Mouse (Mus musculus) heart, adult 9 months (tissue): ENCODE data around the gene Myo15.
A peak's percentile ranks its signal among the peaks of the same experiment; 100 is the strongest.
"Not testable (repeated sequence)": the region's sequence is repeated elsewhere in the genome, so short reads cannot be mapped to it uniquely, and the experiment has no call there.

Experiments
- DNase-seq, 2 experiments: peaks; one replicate each; pipeline ENCODE4 v3.0.0; 2022; ENCODE audit warnings: low spot score in 2 of 2

The Myo15 gene

GRCm38 (mm10) chr11:60545433-60545832 lies 76.3 kb downstream of the Myo15 start:
- DNase-seq: no peak

- DNase-seq: no peak
Measured at GRCm38 (mm10) chr11:60548112-60548511, 79.0 kb downstream of the Myo15 start.

GRCm38 (mm10) chr11:60553091-60553490 lies 84.0 kb downstream of the Myo15 start:
- DNase-seq: no peak

- no peak for DNase-seq
Measured at GRCm38 (mm10) chr11:60557675-60558074, 88.5 kb downstream of the Myo15 start.

- peak; percentile 33 to 59 for DNase-seq
Measured at GRCm38 (mm10) chr11:60559342-60559741, 90.2 kb downstream of the Myo15 start.

- not testable (repeated sequence) for DNase-seq
Measured at GRCm38 (mm10) chr11:60574006-60574405, 104.9 kb downstream of the Myo15 start.
